Mouse (Mus musculus): ENCODE measurements at regions not wholly inside any gene's neighbourhood (a gene's known extent, or its start where the extent isn't known, plus 50 kb on each side); places are given as distances from the start of the nearest gene placed in this dataset.

DNA sequence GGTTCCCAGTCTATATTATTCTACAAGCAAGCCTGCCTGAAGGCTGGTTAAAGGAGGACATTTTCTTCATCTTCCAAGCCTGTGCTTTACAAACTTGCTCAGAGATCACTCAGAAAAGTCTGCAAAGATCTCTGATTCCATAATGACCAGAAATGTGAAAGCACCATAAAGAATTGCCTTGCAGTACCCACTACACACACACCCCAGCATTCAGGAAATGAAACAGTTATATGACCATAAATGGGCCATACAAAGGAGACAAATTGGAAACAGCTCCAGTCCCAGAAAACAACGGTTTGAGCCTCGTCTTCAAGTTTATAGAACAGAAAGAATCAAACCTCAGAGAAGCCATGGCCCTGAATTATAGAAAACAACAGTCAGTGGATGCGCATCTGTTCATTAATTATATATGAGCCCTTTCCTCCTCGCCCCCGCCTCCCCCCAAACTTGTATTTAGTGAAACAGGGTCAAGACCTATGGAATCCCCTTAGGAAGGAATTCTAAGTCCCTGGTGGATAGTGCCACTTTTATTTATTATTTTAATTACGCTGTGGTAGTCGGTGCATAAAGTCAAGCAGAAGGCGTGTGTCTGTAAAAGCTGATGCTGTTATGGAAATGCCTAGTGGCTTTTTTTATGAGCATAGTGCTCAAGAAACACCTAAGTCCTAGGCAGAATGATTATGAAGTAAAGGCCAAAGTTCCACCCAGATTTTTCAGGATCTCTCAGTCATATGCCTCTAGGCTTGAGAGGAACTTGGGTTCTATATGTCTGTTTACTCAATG lies 266.6 kb upstream of the Ldb2 start:
- ATAC-seq (replicated peaks; ENCODE audit: low FRiP score, low TSS enrichment, poor library complexity, severe bottlenecking): no peak

DNA sequence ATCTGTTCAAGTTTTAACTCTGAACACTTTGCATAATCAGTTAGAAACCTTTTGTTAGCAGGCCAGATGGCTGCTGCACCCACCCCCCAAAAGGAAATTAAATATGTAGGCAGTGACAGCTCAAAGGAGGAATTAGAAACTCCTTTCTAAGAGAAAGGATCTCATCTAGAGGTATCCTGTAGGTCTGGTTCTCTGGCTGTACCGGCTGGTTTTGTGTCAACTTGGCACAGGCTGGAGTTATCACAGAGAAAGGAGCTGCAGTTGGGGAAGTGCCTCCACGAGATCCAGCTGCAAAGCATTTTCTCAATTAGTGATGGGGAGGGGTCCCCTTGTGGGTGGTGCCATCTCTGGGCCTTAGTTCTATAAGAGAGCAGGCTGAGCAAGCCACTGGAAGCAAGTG lies 263.1 kb upstream of the Ldb2 start:
- ATAC-seq (replicated peaks; ENCODE audit: low FRiP score, low TSS enrichment, poor library complexity, severe bottlenecking): no peak

- ATAC-seq (replicated peaks; ENCODE audit: low FRiP score, low TSS enrichment, poor library complexity, severe bottlenecking): no peak
Observed at GRCm38 (mm10) chr5:45055276-45055959, 255.9 kb upstream of the Ldb2 start.

DNA sequence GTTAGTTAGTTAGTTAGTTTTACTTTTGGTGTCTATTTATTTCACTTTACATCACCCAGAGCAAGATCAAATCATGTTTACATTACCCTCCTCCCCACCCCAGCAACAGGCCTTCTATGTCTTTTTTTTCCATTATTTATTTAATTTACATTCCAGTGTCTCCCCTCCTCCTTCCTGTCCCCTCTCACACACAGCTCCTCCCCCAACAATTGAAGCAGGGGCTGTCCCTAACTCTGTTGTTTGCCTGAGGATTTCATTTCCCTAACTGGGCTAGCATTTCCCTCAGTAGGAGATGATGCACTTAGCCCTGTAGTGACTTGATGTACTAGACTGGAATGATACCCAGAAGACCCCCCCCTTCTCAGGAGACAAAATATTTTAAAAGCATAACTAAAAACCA lies 249.9 kb upstream of the Ldb2 start:
- no peak for ATAC-seq (replicated peaks; ENCODE audit: low FRiP score, low TSS enrichment, poor library complexity, severe bottlenecking)

- ATAC-seq (replicated peaks; ENCODE audit: low FRiP score, low TSS enrichment, poor library complexity, severe bottlenecking): no peak
Observed at GRCm38 (mm10) chr5:45042914-45043313, 243.4 kb upstream of the Ldb2 start.

DNA sequence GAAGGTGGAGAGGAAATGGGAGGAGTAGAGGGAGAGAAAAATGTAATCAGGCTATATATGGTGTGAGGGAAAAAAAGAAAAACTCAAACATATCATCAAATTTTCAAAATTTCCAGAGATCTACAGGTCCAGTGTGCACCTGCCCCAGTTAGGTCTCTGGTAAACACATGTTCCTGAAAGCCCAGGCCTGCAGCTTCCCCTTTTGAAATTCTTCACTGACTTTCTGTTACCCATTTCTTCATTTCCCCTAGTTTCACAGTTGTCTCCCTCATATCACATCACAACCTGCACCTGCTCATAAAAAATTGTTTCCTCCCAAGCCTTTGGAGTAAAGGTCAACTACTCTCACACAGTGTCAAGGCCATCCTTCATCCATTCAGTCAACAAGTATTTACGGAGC lies 236.9 kb upstream of the Ldb2 start:
- ATAC-seq (replicated peaks; ENCODE audit: low FRiP score, low TSS enrichment, poor library complexity, severe bottlenecking): no peak

- ATAC-seq (replicated peaks; ENCODE audit: low FRiP score, low TSS enrichment, poor library complexity, severe bottlenecking): no peak
Observed at GRCm38 (mm10) chr5:45033146-45033545, 233.7 kb upstream of the Ldb2 start.

- no peak for ATAC-seq (replicated peaks; ENCODE audit: low FRiP score, low TSS enrichment, poor library complexity, severe bottlenecking)
Observed at GRCm38 (mm10) chr5:45027876-45028275, 228.4 kb upstream of the Ldb2 start.

- ATAC-seq (replicated peaks; ENCODE audit: low FRiP score, low TSS enrichment, poor library complexity, severe bottlenecking): no peak
Observed at GRCm38 (mm10) chr5:45025383-45025782, 225.9 kb upstream of the Ldb2 start.

GRCm38 (mm10) chr5:45007930-45008329 lies 208.4 kb upstream of the Ldb2 start:
- ATAC-seq (replicated peaks; ENCODE audit: low FRiP score, low TSS enrichment, poor library complexity, severe bottlenecking): no peak

DNA sequence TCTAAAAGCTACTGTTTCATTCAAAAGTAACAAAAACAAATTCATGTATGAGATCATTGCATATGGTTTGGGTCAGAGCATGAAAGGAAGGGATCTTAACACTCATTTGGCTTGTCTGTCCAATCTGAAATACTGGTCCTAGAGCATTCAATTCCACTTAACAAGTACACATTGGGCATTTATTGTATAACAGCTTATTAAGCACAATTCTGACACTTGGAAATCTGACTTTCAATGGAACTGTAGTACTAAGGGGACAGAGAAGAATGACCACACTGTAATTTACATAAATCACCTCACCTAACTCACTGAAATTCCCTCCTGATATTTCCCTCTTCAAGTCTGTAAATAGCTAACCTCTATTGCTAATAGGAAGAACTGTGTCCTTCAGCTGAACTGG lies 201.5 kb upstream of the Ldb2 start:
- ATAC-seq (replicated peaks; ENCODE audit: low FRiP score, low TSS enrichment, poor library complexity, severe bottlenecking): no peak

- ATAC-seq (replicated peaks; ENCODE audit: low FRiP score, low TSS enrichment, poor library complexity, severe bottlenecking): no peak
Observed at GRCm38 (mm10) chr5:44999032-44999431, 199.6 kb upstream of the Ldb2 start.

DNA sequence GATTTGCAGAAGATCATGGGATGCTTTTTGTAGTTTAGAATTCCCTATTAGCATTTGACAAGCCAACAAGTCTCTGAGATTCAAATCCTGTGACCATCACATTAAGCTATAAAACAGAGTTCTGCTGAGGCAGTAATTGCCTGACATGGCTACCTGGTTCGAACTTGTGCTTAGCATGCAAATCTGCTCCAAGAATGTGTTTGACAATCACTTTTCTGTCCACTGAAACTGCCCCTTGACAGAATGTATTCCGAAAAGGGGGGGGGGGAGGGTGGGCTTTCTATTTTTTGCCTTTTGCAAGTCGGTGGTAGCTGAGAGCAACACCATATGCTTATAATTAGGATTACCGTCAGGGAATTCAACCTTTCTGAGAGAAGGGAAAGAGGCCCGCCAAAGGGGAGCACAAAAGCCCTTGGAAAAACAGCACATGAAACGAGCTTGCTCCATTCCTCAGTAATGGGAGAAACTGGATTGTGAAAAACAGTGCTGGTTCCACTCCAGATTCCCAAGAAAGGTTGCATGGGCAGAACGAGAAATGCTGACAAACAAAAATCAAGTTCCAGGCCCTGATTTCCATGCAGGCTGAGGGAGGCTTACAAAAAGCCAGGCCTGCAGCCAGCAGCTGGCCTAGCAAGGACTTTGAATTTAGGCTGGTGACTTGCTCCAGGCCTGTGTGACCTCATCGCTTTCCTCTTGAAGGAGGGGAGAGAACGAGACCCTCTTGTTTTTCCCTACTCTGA lies 176.1 kb upstream of the Ldb2 start:
- no peak for ATAC-seq (replicated peaks; ENCODE audit: low FRiP score, low TSS enrichment, poor library complexity, severe bottlenecking)

- no peak for ATAC-seq (replicated peaks; ENCODE audit: low FRiP score, low TSS enrichment, poor library complexity, severe bottlenecking)
Observed at GRCm38 (mm10) chr5:44943023-44943921, 143.8 kb upstream of the Ldb2 start.

- no peak for ATAC-seq (replicated peaks; ENCODE audit: low FRiP score, low TSS enrichment, poor library complexity, severe bottlenecking)
Observed at GRCm38 (mm10) chr5:44942575-44942974, 143.1 kb upstream of the Ldb2 start.

DNA sequence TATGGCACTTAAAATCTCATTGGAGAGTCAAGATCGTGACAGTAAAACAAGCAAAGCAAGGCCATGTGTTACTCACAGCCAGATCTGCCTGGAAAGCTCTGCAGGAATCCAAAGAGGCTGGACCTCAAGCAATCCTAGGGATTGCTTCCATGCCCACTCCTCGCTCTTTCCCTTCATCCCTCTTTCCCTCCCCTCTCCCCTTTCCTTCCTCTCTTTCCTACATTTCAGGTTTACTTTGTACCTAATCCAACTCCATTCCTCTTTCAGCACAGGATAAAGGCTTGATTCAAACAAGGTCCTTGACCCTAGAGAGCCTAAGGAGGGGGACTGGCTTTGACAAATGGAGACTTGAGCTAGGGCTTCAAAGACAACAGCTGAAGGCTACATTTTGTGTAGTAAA lies 126.0 kb upstream of the Ldb2 start:
- no peak for ATAC-seq (replicated peaks; ENCODE audit: low FRiP score, low TSS enrichment, poor library complexity, severe bottlenecking)

DNA sequence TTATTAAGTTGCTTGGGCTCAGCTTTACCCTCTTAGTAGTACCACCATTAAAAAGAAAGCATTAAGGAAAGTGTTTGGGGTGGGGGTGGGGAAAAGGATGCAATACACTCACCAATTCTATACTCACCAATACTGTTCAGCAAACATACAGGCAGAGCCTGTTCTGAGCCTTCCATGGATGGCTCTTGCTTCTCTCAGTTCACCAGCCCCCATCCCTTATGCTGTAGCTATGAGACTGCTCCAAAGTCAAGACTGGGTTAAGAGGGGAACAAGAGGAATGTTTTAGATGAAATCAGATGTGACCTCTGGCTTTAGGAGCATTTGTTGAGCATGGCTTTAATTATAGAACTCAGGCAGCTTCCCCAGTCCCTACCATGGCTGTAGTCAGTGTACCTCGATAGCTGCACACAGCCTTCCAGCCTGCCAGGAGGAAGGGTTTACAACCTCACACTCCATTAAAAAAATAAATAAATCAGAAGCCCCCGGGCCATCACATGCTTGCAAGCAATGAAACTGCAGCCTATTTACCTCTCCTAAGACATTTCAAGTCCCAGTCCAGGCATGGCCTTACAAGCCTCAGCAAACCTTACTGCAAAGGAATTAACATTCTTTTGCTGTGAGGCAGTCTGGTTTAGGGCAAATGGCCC lies 122.8 kb upstream of the Ldb2 start:
- ATAC-seq (replicated peaks; ENCODE audit: low FRiP score, low TSS enrichment, poor library complexity, severe bottlenecking): no peak

DNA sequence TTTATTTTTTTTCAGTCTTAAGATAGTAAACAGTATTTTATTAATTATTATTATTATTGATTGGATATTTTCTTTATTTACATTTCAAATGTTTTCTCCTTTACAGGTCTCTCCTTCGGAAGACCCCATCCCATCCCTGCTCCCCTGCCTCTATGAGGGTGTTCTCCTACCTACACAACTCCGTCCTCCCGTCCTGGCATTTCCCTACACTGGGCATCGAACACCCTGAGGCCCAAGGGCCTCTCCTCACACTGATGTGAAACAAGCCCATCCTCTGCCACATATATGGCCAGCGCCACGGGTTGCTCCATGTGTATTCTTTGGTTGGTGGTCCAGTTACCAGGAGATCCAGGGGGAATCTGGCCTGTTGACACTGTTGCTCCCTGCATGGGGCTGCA lies 118.3 kb upstream of the Ldb2 start:
- ATAC-seq (replicated peaks; ENCODE audit: low FRiP score, low TSS enrichment, poor library complexity, severe bottlenecking): no peak

GRCm38 (mm10) chr5:44917173-44917815 lies 117.8 kb upstream of the Ldb2 start:
- ATAC-seq (replicated peaks; ENCODE audit: low FRiP score, low TSS enrichment, poor library complexity, severe bottlenecking): no peak
